Mouse (Mus musculus): ENCODE data around the gene Pigs.

Gene Pigs

DNA sequence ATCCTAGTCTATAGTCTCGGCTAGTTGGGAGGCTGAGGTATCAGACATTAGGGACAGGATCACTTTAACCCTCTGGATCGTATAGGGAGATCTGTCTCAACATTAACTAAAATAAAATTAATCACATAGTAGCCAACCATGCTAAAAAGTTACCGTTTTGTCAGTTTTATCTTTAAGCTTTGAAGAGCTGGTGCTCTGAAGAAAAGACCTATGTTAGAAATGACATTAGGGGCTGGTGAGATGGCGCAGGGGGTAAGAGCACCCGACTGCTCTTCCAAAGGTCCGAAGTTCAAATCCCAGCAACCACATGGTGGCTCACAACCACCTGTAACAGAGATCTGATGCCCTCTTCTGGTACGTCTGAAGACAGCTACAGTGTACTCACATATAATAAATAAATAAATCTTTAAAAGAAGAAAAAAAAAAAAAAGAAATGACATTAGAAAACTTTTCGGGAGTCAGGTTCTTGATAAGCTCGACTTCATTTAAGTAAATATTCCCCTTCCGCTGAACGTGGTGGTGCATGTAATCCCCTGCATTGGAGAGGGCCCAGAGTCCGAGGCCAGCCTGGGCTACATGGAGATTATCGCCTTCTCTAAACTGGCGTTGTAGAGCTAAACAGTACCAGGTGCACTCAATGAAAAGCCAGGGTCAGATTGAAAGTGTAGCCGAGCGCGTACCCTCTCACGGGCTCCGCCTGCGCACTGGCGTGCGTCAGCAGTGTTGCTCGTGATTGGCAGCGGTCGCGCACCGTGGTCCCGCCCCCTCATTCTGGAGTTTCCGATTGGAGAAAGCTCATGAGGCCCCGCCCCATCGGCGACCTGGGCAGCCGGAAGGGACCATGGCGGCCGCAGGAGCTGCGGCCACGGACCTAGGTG lies at the start of gene Pigs:
Gene Pigs, plus strand, starts transcription at position 782 of the 878 bp plus-strand sequence.
- in situ Hi-C loops (cut with MseI, MboI) = no loop called here

DNA sequence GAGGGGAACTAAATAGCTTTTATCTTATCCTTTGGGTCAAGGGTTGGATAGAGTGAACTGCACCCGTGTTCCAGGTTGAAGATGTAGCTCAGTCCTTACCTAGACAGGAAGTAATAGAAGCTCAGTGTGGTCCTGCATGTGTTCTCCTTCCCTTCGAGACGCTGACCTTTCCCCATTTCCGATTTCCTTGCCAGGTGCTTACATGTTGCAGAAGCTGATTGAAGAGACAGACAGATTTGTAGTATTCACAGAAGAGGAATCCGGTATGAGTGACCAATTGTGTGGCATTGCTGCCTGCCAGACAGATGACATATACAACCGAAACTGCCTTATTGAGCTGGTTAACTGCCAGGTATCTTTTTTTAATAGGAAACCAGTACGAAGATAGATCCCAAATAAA lies 49.4 kb upstream of the Pigs start:
- in situ Hi-C loops (cut with MseI, MboI) = no loop called here

DNA sequence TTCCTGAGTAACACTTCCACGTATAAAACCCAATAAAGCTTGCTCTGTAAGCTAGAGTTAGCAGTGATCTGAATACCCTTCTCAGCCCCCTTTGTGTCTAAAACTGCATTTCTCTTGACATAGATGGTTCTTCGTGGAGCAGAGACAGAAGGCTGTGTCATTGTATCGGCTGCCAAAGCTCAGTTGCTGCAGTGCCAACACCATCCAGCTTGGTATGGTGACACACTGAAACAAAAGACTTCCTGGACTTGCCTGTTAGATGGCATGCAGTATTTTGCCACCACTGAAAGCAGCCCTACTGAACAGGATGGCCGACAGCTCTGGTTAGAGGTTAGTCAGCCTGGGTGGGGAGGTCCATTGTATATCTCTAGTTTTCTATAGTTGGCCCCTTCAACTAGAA lies 48.6 kb upstream of the Pigs start:
- in situ Hi-C loops (cut with MseI, MboI) = no loop called here

DNA sequence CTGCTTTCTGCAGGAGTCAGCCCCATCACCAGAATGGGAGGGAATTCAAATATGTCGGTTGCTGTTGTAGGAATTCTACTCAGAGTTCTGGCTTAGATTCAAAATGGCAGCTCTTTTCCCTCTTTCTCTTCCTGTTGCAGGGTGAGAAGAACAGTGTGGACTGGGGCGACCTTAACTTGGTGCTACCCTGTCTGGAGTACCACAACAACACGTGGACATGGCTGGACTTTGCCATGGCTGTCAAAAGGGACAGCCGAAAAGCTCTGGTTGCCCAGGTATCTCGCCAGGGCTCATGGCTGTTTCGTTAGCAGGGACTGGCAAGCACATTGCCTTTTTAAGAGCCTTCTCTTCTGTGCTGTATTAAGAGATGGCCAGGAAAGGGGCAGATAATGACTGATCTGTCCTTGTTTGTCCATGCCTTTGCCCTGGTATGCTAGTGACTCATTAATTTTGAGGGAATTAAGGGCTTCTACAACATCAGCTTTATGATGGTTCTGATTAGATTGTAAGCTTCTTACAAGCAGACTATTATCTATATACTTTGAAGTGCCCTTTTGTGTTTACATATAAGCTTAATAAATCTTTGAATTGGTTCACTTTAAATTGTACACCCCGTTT lies 39.0 kb upstream of the Pigs start:
- in situ Hi-C loops (cut with MseI, MboI) = no loop called here

DNA sequence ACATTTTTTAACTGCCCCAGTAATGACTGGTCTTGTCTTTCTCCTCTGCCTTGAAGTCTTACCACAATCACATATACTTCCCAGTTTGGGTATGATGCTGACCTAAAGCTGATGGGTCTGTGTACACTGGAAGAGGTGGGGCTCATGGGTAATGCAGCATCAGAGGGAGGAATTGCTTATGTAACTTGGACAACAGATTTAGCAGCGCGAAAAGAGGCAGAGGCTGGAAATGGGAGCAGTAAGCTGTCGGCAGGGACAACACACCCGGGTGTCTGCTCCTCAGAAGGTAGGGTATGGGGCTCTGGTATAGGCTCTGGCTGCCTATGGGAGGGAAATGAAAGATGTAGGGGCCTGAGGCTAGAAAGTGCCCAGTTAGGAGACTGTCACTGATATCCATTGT lies 37.6 kb upstream of the Pigs start, which contains the start of gene BC030499:
Gene BC030499, plus strand, starts transcription at position 188 of the 400 bp plus-strand sequence.
- in situ Hi-C loops (cut with MseI, MboI) = no loop called here

DNA sequence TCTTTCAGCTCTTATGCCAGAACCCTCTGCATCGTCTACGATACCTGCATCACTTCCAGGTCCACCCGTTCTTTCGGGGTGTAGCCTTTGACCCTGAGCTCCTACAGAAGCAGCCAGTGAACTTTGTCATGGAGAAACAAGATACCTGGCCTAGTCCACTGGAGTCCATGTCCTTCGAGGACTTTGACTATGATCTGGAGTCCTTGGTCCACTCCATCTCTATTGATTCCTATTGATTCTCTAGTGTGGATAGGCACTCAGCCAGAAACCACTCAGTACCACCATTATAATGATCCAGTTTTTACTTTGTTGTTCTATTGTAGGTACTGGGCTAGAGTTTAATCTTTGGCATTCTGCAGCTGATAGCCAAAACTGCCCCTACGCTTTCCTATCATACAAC lies 33.6 kb upstream of the Pigs start:
- in situ Hi-C loops (cut with MseI, MboI) = no loop called here

DNA sequence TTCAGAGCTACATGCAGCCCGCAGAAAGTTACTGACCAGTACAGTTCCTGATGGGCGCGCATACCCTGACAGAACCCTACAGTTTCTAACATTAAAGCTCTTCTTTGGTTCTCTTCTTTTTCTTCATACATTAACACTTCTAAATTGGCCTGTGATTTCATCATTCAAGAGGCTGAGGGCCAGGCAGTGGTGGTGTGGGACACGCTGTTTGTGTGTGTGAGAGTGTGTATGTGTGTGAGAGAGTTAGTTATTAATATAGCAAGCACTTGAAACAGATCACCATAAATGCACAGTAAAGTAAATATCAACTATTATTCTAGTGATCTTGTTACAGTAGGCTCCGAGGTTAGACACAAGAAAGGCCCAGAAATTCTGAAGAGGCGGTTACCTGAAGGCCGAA lies 27.3 kb upstream of the Pigs start:
- in situ Hi-C loops (cut with MseI, MboI) = no loop called here

DNA sequence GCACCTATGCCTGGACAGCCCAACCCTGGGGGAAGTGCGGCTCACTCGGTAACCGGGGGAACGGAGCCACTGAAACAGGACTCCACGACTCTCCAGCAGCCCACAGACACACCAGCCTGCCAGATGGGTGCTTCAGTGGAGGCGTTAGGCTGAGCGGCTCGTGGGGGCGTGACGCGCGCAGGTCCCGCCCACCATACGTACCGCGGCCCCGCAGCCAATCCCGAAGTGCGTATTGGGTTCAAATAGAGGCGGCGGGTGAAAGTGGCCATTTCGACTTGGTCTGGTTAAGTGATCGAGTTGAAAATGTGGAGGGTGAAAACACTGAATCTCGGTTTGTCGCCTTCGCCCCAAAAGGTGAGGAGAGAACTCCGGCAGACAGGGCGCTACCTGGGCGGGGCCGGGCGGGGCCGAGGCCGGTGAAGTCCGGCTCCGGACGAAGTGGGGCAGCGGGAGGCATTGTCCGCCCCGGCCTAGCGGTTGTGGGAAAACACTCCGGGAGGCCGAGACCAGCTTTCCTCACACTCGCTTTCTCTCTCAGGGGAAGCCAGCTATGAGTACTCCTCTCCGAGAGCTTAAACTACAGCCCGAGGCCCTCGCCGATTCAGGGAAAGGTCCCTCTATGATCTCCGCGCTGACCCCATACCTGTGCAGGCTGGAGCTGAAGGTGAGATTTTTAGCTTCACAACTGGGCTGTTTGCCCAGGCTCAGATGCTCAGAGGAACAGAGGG lies 26.7 kb upstream of the Pigs start, which contains the start of gene Spag5:
Gene Spag5, plus strand, starts transcription at position 173 of the 728 bp plus-strand sequence.
- in situ Hi-C loops (cut with MseI, MboI) = no loop called here

DNA sequence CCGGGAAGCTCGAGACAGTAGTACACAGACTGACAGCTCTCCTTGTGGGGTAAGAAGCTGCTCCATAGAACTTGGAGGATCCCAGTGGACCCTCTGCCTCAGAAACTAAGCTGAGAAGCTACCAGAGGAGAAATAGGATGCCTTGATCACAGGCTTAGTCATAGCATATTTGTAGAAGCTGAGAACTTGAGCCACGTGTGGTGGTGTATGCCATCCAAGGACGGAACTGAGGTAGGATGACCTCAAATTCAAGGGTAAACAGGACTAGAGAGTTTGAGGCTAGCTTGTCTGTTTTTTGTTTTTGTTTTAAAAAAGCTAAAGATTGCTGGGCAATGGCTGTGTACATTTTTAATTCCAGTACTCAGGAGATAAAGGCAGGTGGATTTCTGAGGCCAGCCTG lies 22.9 kb upstream of the Pigs start:
- in situ Hi-C loops (cut with MseI, MboI) = no loop called here

DNA sequence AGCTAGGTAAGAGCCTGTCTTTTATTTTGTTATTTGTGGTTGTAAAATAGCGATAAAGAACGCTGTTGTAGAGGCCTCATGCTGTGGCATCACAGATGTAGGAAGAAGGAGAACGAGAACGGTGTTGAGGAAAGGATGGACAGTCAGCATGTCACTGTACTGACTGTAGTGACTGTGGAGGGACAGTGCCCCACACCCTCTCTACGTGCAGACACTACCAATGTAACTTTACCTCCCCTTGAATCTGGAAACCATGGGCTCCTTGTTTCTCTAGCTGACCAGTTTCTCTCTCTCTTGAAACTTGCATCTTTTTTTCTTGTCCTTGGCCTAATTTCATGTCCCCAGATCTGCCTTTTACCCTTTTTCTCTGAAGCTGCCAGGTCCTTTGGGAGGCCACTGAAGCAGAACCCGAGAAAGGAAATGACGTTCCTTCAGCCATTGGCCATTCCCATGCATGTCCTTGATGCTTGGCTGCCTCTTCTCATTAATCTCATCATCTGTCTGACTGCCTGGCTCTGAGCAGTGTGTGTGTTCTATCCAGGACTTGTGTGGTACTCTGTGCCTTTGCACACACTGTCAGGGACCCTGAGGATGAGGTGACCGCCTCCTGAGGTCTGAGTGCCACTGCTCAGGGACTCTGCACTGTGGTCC lies 17.2 kb upstream of the Pigs start:
- in situ Hi-C loops (cut with MseI, MboI) = no loop called here

DNA sequence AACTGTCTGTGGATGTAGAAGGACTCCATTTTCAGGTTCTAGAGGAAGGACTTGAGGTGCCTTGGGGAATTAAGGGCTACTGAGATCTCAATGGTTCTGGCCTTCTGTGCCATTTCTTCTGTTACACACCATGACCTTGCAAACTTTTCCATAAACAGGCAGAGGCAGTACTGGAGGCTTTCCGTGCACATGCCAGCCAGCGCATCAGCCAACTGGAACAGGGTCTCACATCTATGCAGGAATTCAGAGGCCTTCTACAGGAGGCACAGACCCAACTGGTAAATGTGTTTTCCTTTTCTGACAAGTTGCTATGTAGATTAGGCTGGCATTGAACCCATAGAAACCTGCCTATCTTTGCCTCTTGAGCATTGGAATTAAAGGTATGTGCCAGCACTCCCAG lies 14.6 kb upstream of the Pigs start:
- in situ Hi-C loops (cut with MseI, MboI) = no loop called here

DNA sequence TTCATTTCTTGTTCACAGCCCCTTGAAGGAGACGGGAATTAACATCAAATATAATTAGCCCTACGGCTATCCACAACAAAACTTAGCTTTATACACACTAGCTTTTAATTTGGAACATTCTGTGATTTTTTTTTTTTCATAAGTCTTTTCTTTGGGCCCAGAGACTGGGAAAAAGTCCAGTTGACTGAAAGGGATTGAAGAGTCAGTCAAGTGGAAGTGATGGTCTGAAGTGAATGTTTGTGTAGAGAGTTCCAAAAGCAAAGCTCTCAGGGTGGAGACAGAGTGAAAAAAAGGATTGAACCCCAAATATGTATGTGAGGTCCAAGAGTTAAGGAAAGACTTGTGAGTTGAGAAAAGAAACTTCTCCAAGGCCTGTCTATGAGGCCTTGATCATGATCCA lies 9.8 kb upstream of the Pigs start:
- in situ Hi-C loops (cut with MseI, MboI) = no loop called here

DNA sequence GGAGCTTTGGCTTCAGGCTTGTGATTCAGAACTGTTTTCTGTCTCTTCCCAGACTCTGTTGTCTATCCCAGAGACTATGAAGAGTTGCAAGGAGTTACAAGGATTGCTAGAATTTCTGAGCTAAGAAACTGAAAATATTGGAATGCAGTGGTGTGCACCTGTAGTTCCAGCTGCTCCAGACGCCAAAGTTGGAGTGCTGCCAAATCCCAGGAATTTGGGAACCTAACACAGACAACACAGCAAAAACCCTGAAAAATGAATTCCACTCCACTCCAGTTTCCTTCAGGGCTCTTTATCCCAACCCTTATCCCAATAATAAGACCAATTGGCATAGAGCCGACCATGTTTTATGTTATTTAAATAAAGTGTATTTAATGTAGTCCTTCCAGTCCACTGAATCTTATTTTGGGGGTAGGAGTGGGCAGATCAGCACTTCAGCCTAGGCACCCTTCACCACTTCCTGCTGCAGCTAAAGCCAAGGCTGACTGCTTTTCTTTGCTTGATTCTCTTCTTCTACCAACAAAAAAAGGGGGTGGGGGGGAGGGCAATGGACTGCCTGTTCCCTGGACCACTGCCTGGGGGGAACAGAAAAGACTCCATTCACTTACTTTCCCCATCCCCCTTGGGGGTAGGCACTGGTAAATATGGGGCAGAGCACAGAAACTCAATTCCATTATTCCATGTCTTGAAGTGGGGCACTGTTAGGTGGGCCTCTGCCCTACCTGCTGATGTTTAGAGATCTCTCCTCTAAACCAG lies 6.0 kb upstream of the Pigs start:
- in situ Hi-C loops (cut with MseI, MboI) = no loop called here

DNA sequence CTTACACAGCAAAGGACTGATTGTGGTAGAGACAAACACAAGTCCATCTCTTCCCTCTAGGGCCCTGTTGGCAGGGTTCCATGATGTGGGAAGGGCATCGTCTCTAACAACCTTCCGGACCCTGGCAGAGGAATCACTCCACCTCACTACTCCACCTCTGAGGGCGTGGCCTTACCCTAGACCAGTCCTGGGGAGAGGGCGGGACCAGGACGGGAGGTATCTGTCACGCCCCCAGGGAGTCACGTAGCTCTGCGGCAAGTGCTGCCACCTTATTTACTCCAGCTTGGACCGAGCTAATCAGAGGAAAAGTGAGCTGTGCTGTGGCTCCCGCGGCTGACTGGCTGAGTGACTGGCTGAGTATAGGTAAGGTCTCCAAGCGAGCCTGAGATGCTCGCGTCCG lies 5.4 kb upstream of the Pigs start, which contains the start of gene Aldoc:
Gene Aldoc, plus strand, starts transcription at position 109 of the 400 bp plus-strand sequence.
- in situ Hi-C loops (cut with MseI, MboI) = no loop called here

DNA sequence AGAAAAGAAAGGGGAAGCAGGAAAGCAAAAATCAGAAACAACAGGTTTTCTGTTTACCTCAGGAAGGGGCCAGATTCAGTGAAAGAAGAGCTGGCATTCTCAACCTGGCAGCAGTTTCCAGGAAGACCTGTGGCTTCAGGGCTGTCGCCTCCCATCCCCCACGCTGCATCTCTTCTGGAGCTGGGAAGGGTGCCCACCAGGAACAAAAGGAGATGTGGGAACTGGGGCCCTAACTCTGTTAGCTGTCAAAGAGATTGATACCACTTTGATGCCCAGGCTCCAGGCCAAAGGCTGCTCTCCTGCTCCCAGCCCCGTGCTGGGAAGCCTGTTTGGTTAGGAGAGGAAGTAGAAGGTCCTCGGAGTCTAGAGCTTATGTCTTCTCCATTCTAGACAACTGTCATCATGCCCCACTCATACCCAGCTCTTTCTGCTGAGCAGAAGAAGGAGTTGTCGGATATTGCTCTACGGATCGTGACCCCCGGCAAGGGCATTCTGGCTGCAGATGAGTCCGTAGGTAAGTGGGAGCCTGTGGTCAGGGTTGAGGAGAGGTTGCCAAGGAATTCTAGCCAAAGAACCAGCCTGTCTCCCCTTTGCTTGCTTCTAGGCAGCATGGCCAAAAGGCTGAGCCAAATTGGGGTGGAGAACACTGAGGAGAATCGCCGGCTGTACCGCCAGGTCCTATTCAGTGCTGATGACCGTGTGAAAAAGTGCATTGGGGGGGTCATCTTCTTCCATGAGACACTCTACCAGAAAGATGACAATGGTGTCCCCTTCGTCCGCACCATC lies 4.0 kb upstream of the Pigs start:
- in situ Hi-C loops (cut with MseI, MboI) = no loop called here

DNA sequence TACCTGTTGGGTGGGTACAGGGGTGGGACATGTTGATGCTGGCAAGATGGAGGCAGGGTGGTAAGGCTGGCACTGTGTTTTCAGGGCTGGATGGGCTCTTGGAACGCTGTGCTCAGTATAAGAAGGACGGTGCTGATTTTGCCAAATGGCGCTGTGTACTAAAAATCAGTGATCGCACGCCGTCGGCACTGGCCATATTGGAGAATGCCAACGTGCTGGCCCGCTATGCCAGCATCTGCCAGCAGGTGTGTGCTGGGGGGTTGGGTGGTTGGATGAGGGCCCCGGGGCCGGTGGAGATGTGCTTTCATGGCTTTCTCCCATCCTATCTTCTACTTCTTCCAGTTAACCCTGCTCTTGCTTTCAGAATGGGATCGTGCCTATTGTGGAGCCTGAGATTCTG lies 3.2 kb upstream of the Pigs start:
- in situ Hi-C loops (cut with MseI, MboI) = no loop called here

DNA sequence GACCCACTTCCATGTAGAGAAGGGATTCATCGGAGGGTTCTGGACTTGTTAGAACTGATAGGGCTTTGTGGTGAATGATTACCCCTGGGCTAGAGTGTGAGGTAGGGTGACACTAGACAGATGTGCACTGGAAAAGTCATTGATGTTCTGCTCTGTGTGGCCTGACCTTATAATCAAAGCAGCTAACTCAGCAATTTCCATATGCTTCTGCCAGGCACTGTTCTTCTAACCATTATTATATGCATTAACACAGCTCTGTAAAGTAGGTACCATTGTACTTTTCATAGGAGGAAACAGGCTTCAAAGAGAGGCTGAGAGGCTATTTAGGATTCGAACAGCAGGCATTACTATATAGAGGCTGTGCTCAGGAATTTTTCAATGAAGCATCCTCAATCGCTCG lies 1.0 kb upstream of the Pigs start:
- in situ Hi-C loops (cut with MseI, MboI) = no loop called here

DNA sequence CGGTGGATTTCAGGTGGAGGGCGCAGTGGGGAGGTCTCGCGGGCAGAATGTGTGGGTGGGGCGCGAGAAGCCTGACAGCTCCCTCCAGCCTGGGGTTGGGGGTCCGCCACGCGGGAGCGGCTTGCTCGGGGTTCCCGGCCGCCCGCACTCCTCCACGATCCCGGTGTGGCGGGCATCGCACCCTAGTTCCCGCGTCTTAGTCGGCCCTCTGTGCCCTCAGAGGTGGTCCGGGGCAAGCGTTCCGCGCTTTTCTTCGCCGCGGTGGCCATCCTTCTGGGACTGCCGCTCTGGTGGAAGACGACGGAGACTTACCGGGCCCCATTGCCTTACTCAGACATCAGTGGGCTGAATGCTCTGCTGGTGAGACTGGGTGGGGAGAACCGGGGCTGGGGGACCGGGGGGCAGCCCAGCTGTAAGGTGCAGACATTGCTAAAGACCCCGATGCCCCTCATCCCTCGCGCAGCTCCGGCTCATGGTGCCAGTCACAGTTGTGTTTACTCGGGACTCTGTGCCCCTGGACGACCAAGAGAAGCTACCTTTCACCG lies 369 bp downstream of the Pigs start:
- in situ Hi-C loops (cut with MseI, MboI) = no loop called here

DNA sequence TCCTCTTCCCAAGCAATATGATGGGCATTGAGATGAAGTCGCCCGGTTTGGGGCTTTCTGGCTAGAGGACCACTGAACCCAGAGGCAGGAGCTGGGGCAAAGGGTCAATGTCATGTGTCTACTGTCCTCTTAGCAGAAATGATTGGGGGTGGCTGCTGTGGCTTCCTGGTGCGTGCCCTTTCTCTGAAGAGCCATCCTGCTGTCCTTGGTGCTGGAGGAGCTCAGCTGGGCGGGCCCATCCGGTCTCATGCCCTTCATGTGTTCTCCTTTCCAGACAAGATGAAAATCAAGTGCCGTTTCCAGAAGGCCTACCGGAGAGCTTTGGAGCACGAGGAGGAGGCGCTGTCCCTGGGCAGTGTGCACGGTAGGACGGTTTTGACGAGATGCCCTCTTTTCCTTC lies 4.5 kb downstream of the Pigs start:
- in situ Hi-C loops (cut with MseI, MboI) = no loop called here

DNA sequence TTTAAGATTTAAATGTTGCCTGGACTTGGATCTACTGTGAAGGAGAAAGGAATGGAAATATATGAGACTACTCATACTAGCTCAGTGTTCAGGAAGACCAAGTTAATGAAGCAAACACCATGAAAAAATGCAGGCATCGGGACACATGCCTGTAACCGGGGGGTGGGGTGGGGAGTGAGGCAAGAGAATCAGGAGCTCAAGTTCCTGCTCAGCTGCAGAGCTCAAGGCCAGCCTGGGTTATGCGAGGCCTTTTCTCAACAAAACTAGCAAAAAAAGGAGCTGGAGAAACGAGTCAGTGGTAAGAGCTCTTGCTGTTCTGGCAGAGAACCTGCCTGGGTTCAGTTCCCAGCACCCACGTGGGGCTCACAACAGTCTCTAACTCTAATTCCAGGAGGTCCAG lies 5.8 kb downstream of the Pigs start:
- in situ Hi-C loops (cut with MseI, MboI) = no loop called here

Measured in mouse trophoblast stem cell (cell line).